Mouse (Mus musculus) forebrain, embryonic 16.5 days (tissue): ENCODE results near the gene Cdk2ap2. TPM values are rescaled to one million over a fixed set of nuclear protein-coding genes. Genes with fewer than 3 reads are reported as not detected.

Experiments
- ATAC-seq: fragments of 200-750 bp; cut with Nextera tagmentation; 2 replicates; pipeline ENCODE4 v1.8.0; 2017; ENCODE audit warnings: mild to moderate bottlenecking, moderate library complexity
- H3K27ac ChIP-seq: fragments of 300-500 bp; sonication (generic); 2 replicates; pipeline ENCODE4 v1.5.1; 2014; ENCODE audit warnings: low read length, control low read depth
- H3K27me3 ChIP-seq: fragments of 300-500 bp; sonication (generic); replicated peaks from 2 replicates; pipeline ENCODE4 v1.6.1; 2014; ENCODE audit warnings: low read length; ENCODE audit not compliant: control insufficient read depth, insufficient read depth
- H3K36me3 ChIP-seq: fragments of 300-500 bp; sonication (generic); 2 replicates; pipeline ENCODE4 v1.6.1; 2014; ENCODE audit not compliant: control insufficient read depth, insufficient read depth
- H3K4me1 ChIP-seq: fragments of 300-500 bp; sonication (generic); replicated peaks from 2 replicates; pipeline ENCODE4 v1.6.1; 2014; ENCODE audit warnings: low read length; ENCODE audit not compliant: control insufficient read depth, insufficient read depth
- H3K4me2 ChIP-seq: fragments of 300-500 bp; sonication (generic); 2 replicates; pipeline ENCODE4 v1.6.1; 2014; ENCODE audit warnings: mild to moderate bottlenecking, low read length, control low read depth
- H3K4me3 ChIP-seq: fragments of 300-500 bp; sonication (generic); replicated peaks from 2 replicates; pipeline ENCODE4 v1.5.1; 2014; ENCODE audit warnings: mild to moderate bottlenecking, low read length, control low read depth
- H3K9ac ChIP-seq: fragments of 300-500 bp; sonication (generic); replicated peaks from 2 replicates; pipeline ENCODE4 v1.6.1; 2014; ENCODE audit warnings: low read depth, low read length, control low read depth
- H3K9me3 ChIP-seq: fragments of 300-500 bp; sonication (generic); 2 replicates; pipeline ENCODE4 v1.6.1; 2016; ENCODE audit warnings: low read length; ENCODE audit not compliant: control insufficient read depth
- WGBS: fragments of 180-500 bp; shearing (Covaris S2); extraction: QIAGEN DNeasy Blood & Tissue Kit; methylation state at CpG from one replicate; pipeline ENCODE4 v1.1.7; 2014; 5-methylcytosine and 5-hydroxymethylcytosine counted together
- polyA plus RNA-seq: library from polyadenylated mRNA; unstranded; fragments of >200 nt; fragmentation: Nextera tagmentation; extraction: Ambion mirVana; gene quantifications from 2 replicates; pipeline ENCODE4 v1.2.1, GENCODE M21; 2015

Gene Cdk2ap2
- polyA plus RNA-seq, 1 experiment from 2014 or later: 80.3 TPM

GRCm38 (mm10) chr19:4087090-4087489 lies 9.9 kb upstream of the Cdk2ap2 start:
- Histone ChIP-seq H3K9ac (no peak overlapping the region), H3K4me2 (no peak overlapping the region), H3K4me1 (no peaks in the 10 kb centered on the region; the same call in 1 of the 2 replicates), H3K4me3 (no peak overlapping the region), H3K9me3 (no peaks in the 10 kb centered on the region), H3K27ac (no peak overlapping the region), H3K36me3 (no peaks in the 10 kb centered on the region), H3K27me3 (no peaks in the 10 kb centered on the region)
- ATAC-seq: no peak
- 85% methylated on average over 5 of the region's 5 CpGs for WGBS

- 58% methylated on average over 5 of the region's 5 CpGs for WGBS
- H3K4me1 ChIP-seq: no peaks in the 10 kb centered on the region; the same call in 1 of the 2 replicates
- H3K9me3 ChIP-seq: no peaks in the 10 kb centered on the region
- H3K4me2 ChIP-seq: no peak overlapping the region
- ATAC-seq: no peak
- H3K9ac ChIP-seq: no peak overlapping the region
- H3K36me3 ChIP-seq: no peaks in the 10 kb centered on the region
- no peak overlapping the region for H3K27ac ChIP-seq
- no peak overlapping the region for H3K4me3 ChIP-seq
- no peaks in the 10 kb centered on the region for H3K27me3 ChIP-seq
Observed at GRCm38 (mm10) chr19:4088146-4088545, 8.8 kb upstream of the Cdk2ap2 start.

- Histone ChIP-seq H3K27me3 (no peaks in the 10 kb centered on the region), H3K9me3 (no peaks in the 10 kb centered on the region), H3K4me2 (no peak overlapping the region), H3K27ac (no peak overlapping the region), H3K9ac (no peak overlapping the region), H3K4me1 (no peaks in the 10 kb centered on the region; the same call in 1 of the 2 replicates), H3K4me3 (no peak overlapping the region), H3K36me3 (no peaks in the 10 kb centered on the region)
- no peak for ATAC-seq
- WGBS: 30% methylated on average over 6 of the region's 6 CpGs
Observed at GRCm38 (mm10) chr19:4089128-4089527, 7.9 kb upstream of the Cdk2ap2 start.

GRCm38 (mm10) chr19:4090446-4090845 lies 6.5 kb upstream of the Cdk2ap2 start:
- WGBS: 90% methylated on average over 3 of the region's 3 CpGs
- H3K27me3 ChIP-seq: no peaks in the 10 kb centered on the region
- no peak for ATAC-seq
- H3K4me3 ChIP-seq: no peak overlapping the region
- H3K9ac ChIP-seq: no peak overlapping the region
- H3K36me3 ChIP-seq: no peaks in the 10 kb centered on the region
- no peak overlapping the region for H3K4me2 ChIP-seq
- no peaks in the 10 kb centered on the region; the same call in 1 of the 2 replicates for H3K4me1 ChIP-seq
- no peaks in the 10 kb centered on the region for H3K9me3 ChIP-seq
- no peak overlapping the region for H3K27ac ChIP-seq

GRCm38 (mm10) chr19:4091383-4091782 lies 5.6 kb upstream of the Cdk2ap2 start:
- H3K27me3 ChIP-seq: no peaks in the 10 kb centered on the region
- ATAC-seq: no peak
- H3K27ac ChIP-seq: no peak overlapping the region
- H3K36me3 ChIP-seq: no peaks in the 10 kb centered on the region
- H3K9ac ChIP-seq: no peak overlapping the region
- WGBS: 75% methylated on average over 2 of the region's 2 CpGs
- H3K9me3 ChIP-seq: no peaks in the 10 kb centered on the region
- no peak overlapping the region for H3K4me3 ChIP-seq
- no peak overlapping the region for H3K4me2 ChIP-seq
- peaks cover 6% of the 10 kb centered on the region for H3K4me1 ChIP-seq

- Histone ChIP-seq H3K4me3 (no peak overlapping the region), H3K9me3 (no peaks in the 10 kb centered on the region), H3K4me1 (peaks cover 11% of the 10 kb centered on the region), H3K36me3 (no peaks in the 10 kb centered on the region), H3K4me2 (no peak overlapping the region), H3K9ac (no peak overlapping the region), H3K27ac (no peak overlapping the region), H3K27me3 (no peaks in the 10 kb centered on the region)
- no peak for ATAC-seq
- WGBS: 88% methylated on average over 3 of the region's 3 CpGs
Observed at GRCm38 (mm10) chr19:4092750-4093149, 4.2 kb upstream of the Cdk2ap2 start.

GRCm38 (mm10) chr19:4093772-4094171 lies 3.2 kb upstream of the Cdk2ap2 start:
- WGBS: 85% methylated on average over 7 of the region's 7 CpGs

GRCm38 (mm10) chr19:4094348-4094747 lies 2.6 kb upstream of the Cdk2ap2 start:
- Histone ChIP-seq H3K27ac (no peak overlapping the region), H3K9ac (no peak overlapping the region), H3K4me3 (no peak overlapping the region), H3K27me3 (no peaks in the 10 kb centered on the region; the same call in 1 of the 2 replicates), H3K36me3 (no peaks in the 10 kb centered on the region), H3K4me2 (no peak overlapping the region), H3K4me1 (peaks cover 21% of the 10 kb centered on the region), H3K9me3 (no peaks in the 10 kb centered on the region)
- 74% methylated on average over 3 of the region's 3 CpGs for WGBS
- no peak for ATAC-seq

More at GRCm38 (mm10) chr19:4093772-4094171, 3.2 kb upstream of the Cdk2ap2 start:
- H3K4me1 ChIP-seq: peaks cover 15% of the 10 kb centered on the region
- H3K9ac ChIP-seq: no peak overlapping the region
- H3K9me3 ChIP-seq: no peaks in the 10 kb centered on the region
- no peak overlapping the region for H3K4me2 ChIP-seq
- no peak for ATAC-seq
- no peaks in the 10 kb centered on the region for H3K27me3 ChIP-seq
- no peaks in the 10 kb centered on the region for H3K36me3 ChIP-seq
- H3K4me3 ChIP-seq: no peak overlapping the region
- no peak overlapping the region for H3K27ac ChIP-seq

GRCm38 (mm10) chr19:4094774-4095303 lies 2.1 kb upstream of the Cdk2ap2 start:
- Histone ChIP-seq H3K36me3 (no peaks in the 10 kb centered on the region), H3K4me1 (peaks cover 25% of the 10 kb centered on the region), H3K4me2 (no peak overlapping the region), H3K27ac (no peak overlapping the region), H3K4me3 (no peak overlapping the region), H3K9me3 (no peaks in the 10 kb centered on the region), H3K9ac (no peak overlapping the region), H3K27me3 (peaks cover 2% of the 10 kb centered on the region; the same call in 1 of the 2 replicates)
- WGBS: 81% methylated on average over 5 of the region's 5 CpGs
- no peak for ATAC-seq

- Histone ChIP-seq H3K4me1 (peaks cover 33% of the 10 kb centered on the region), H3K9ac (no peak overlapping the region), H3K36me3 (no peaks in the 10 kb centered on the region), H3K27ac (no peak overlapping the region), H3K4me2 (no peak overlapping the region), H3K27me3 (peaks cover 6% of the 10 kb centered on the region), H3K4me3 (no peak overlapping the region), H3K9me3 (no peaks in the 10 kb centered on the region)
- ATAC-seq: no peak
- 68% methylated on average over 3 of the region's 3 CpGs for WGBS
Observed at GRCm38 (mm10) chr19:4095802-4096201, 1.2 kb upstream of the Cdk2ap2 start.
